Mouse (Mus musculus) limb, embryonic 15.5 days (tissue): ENCODE data around the gene Olfr279. TPM values are rescaled to one million over a fixed set of nuclear protein-coding genes. Genes with fewer than 3 reads are reported as not detected.

Experiments used
- ATAC-seq: fragments of 200-750 bp; cut with Nextera tagmentation; 2 replicates; pipeline ENCODE4 v1.8.0; 2017; ENCODE audit warnings: low read depth, moderate TSS enrichment; ENCODE audit not compliant: insufficient number of reproducible peaks, low FRiP score, low TSS enrichment
- H3K27ac ChIP-seq: fragments of 300-500 bp; sonication (generic); 2 replicates; pipeline ENCODE4 v1.5.1; 2015; ENCODE audit warnings: moderate library complexity, mild to moderate bottlenecking, inconsistent platforms
- H3K27me3 ChIP-seq: fragments of 300-500 bp; sonication (generic); 2 replicates; pipeline ENCODE4 v1.6.1; 2015; ENCODE audit warnings: inconsistent platforms
- H3K36me3 ChIP-seq: fragments of 300-500 bp; sonication (generic); 2 replicates; pipeline ENCODE4 v1.6.1; 2015; ENCODE audit warnings: inconsistent platforms
- H3K4me1 ChIP-seq: fragments of 300-500 bp; sonication (generic); 2 replicates; pipeline ENCODE4 v1.6.1; 2015; ENCODE audit warnings: inconsistent platforms
- H3K4me2 ChIP-seq: fragments of 300-500 bp; sonication (generic); 2 replicates; pipeline ENCODE4 v1.6.1; 2015; ENCODE audit warnings: mild to moderate bottlenecking, inconsistent platforms
- H3K4me3 ChIP-seq: fragments of 300-500 bp; sonication (generic); 2 replicates; pipeline ENCODE4 v1.5.1; 2015; ENCODE audit warnings: mild to moderate bottlenecking, inconsistent platforms
- H3K9ac ChIP-seq: fragments of 300-500 bp; sonication (generic); 2 replicates; pipeline ENCODE4 v1.6.1; 2015; ENCODE audit warnings: inconsistent platforms
- H3K9me3 ChIP-seq: fragments of 300-500 bp; sonication (generic); 2 replicates; pipeline ENCODE4 v1.6.1; 2016; ENCODE audit warnings: inconsistent platforms
- WGBS: fragments of 180-500 bp; shearing (Covaris S2); methylation state at CpG from one replicate; pipeline ENCODE4 v1.1.7; 2015; 5-methylcytosine and 5-hydroxymethylcytosine counted together
- polyA plus RNA-seq: library from polyadenylated mRNA; unstranded; fragments of >200 nt; fragmentation: Nextera tagmentation; extraction: Ambion mirVana; gene quantifications from 2 replicates; pipeline ENCODE4 v1.2.1, GENCODE M21; 2015

Gene Olfr279
- polyA plus RNA-seq, 1 experiment from 2014 or later: not detected

GRCm38 (mm10) chr15:98486433-98487021 lies 5.7 kb upstream of the Olfr279 start:
- Histone ChIP-seq H3K36me3 (no peaks in the 10 kb centered on the region), H3K9me3 (no peaks in the 10 kb centered on the region), H3K27me3 (no peaks in the 10 kb centered on the region), H3K9ac (no peak overlapping the region), H3K4me2 (no peak overlapping the region), H3K4me1 (no peaks in the 10 kb centered on the region), H3K27ac (no peak overlapping the region), H3K4me3 (no peak overlapping the region)
- 94% methylated on average over 8 of the region's 8 CpGs for WGBS
- no peak for ATAC-seq

- Histone ChIP-seq H3K9me3 (no peaks in the 10 kb centered on the region), H3K27ac (no peak overlapping the region), H3K36me3 (no peaks in the 10 kb centered on the region), H3K4me3 (no peak overlapping the region), H3K27me3 (no peaks in the 10 kb centered on the region), H3K9ac (no peak overlapping the region), H3K4me2 (no peak overlapping the region), H3K4me1 (no peaks in the 10 kb centered on the region)
- WGBS: 76% methylated on average over 2 of the region's 2 CpGs
- ATAC-seq: no peak
Measured at GRCm38 (mm10) chr15:98491332-98491731, 870 bp upstream of the Olfr279 start.

- WGBS: 87% methylated on average over 17 of the region's 17 CpGs
- Histone ChIP-seq H3K27me3 (no peaks in the 10 kb centered on the region), H3K9ac (no peak overlapping the region)
Measured at GRCm38 (mm10) chr15:98497631-98498030, 5.4 kb downstream of the Olfr279 start.

GRCm38 (mm10) chr15:98503317-98503716 lies 11.1 kb downstream of the Olfr279 start:
- no peaks in the 10 kb centered on the region for H3K4me1 ChIP-seq
- 80% methylated on average over 3 of the region's 3 CpGs for WGBS
- H3K9me3 ChIP-seq: no peaks in the 10 kb centered on the region
- no peak overlapping the region for H3K4me3 ChIP-seq
- H3K9ac ChIP-seq: no peak overlapping the region
- H3K27ac ChIP-seq: no peak overlapping the region
- H3K4me2 ChIP-seq: no peak overlapping the region
- no peaks in the 10 kb centered on the region for H3K36me3 ChIP-seq
- ATAC-seq: no peak
- H3K27me3 ChIP-seq: no peaks in the 10 kb centered on the region

More at GRCm38 (mm10) chr15:98497631-98498030, 5.4 kb downstream of the Olfr279 start:
- Histone ChIP-seq H3K9me3 (no peaks in the 10 kb centered on the region), H3K4me1 (no peaks in the 10 kb centered on the region), H3K4me2 (no peak overlapping the region), H3K27ac (no peak overlapping the region), H3K36me3 (no peaks in the 10 kb centered on the region), H3K4me3 (no peak overlapping the region)
- no peak for ATAC-seq

GRCm38 (mm10) chr15:98504514-98504913 lies 12.3 kb downstream of the Olfr279 start:
- Histone ChIP-seq H3K27ac (no peak overlapping the region), H3K27me3 (no peaks in the 10 kb centered on the region), H3K4me2 (no peak overlapping the region), H3K9me3 (no peaks in the 10 kb centered on the region; the same call in 1 of the 2 replicates), H3K4me3 (no peak overlapping the region), H3K36me3 (no peaks in the 10 kb centered on the region), H3K4me1 (no peaks in the 10 kb centered on the region), H3K9ac (no peak overlapping the region)
- WGBS: 15% methylated on average over 18 of the region's 18 CpGs
- ATAC-seq: no peak

- peaks cover 9% of the 10 kb centered on the region for H3K4me1 ChIP-seq
- no peak for ATAC-seq
- WGBS: 79% methylated on average over 9 of the region's 9 CpGs
Measured at GRCm38 (mm10) chr15:98506253-98506957, 14.2 kb downstream of the Olfr279 start.

GRCm38 (mm10) chr15:98507321-98507720 lies 15.1 kb downstream of the Olfr279 start:
- no peak overlapping the region for H3K4me2 ChIP-seq
- peaks cover 9% of the 10 kb centered on the region for H3K4me1 ChIP-seq
- H3K4me3 ChIP-seq: no peak overlapping the region
- H3K9ac ChIP-seq: no peak overlapping the region
- ATAC-seq: no peak
- H3K9me3 ChIP-seq: no peaks in the 10 kb centered on the region; the same call in 1 of the 2 replicates
- H3K36me3 ChIP-seq: no peaks in the 10 kb centered on the region
- H3K27me3 ChIP-seq: no peaks in the 10 kb centered on the region
- 78% methylated on average over 6 of the region's 6 CpGs for WGBS
- H3K27ac ChIP-seq: no peak overlapping the region

More at GRCm38 (mm10) chr15:98506253-98506957, 14.2 kb downstream of the Olfr279 start:
- Histone ChIP-seq H3K4me2 (no peak overlapping the region), H3K4me3 (no peak overlapping the region), H3K36me3 (no peaks in the 10 kb centered on the region), H3K9me3 (no peaks in the 10 kb centered on the region; the same call in 1 of the 2 replicates), H3K27ac (no peak overlapping the region), H3K27me3 (no peaks in the 10 kb centered on the region), H3K9ac (no peak overlapping the region)

- H3K27me3 ChIP-seq: no peaks in the 10 kb centered on the region
- H3K27ac ChIP-seq: no peak overlapping the region
- H3K4me3 ChIP-seq: no peak overlapping the region
- H3K36me3 ChIP-seq: no peaks in the 10 kb centered on the region
- no peak overlapping the region for H3K9ac ChIP-seq
- H3K4me2 ChIP-seq: no peak overlapping the region
- H3K9me3 ChIP-seq: no peaks in the 10 kb centered on the region; the same call in 1 of the 2 replicates
- peaks cover 14% of the 10 kb centered on the region for H3K4me1 ChIP-seq
- 57% methylated on average over 2 of the region's 2 CpGs for WGBS
- no peak for ATAC-seq
Measured at GRCm38 (mm10) chr15:98509387-98509786, 17.2 kb downstream of the Olfr279 start.

- Histone ChIP-seq H3K4me1 (peaks cover 14% of the 10 kb centered on the region), H3K4me3 (peak overlapping the region; percentile 21), H3K27me3 (no peaks in the 10 kb centered on the region), H3K9me3 (no peaks in the 10 kb centered on the region; the same call in 1 of the 2 replicates), H3K9ac (no peak overlapping the region), H3K36me3 (no peaks in the 10 kb centered on the region), H3K27ac (no peak overlapping the region), H3K4me2 (peak overlapping the region; percentile 49)
- no peak for ATAC-seq
- WGBS: 24% methylated on average over 25 of the region's 25 CpGs
Measured at GRCm38 (mm10) chr15:98510438-98511385, 18.5 kb downstream of the Olfr279 start.

GRCm38 (mm10) chr15:98511386-98511928 lies 19.3 kb downstream of the Olfr279 start:
- H3K4me2 ChIP-seq: no peak overlapping the region
- no peaks in the 10 kb centered on the region for H3K36me3 ChIP-seq
- H3K27ac ChIP-seq: no peak overlapping the region
- H3K4me3 ChIP-seq: no peak overlapping the region
- no peak overlapping the region for H3K9ac ChIP-seq
- peaks cover 14% of the 10 kb centered on the region for H3K4me1 ChIP-seq
- no peak for ATAC-seq
- H3K27me3 ChIP-seq: no peaks in the 10 kb centered on the region
- H3K9me3 ChIP-seq: no peaks in the 10 kb centered on the region; the same call in 1 of the 2 replicates
- 77% methylated on average over 13 of the region's 13 CpGs for WGBS

- WGBS: 63% methylated on average over 8 of the region's 8 CpGs
- Histone ChIP-seq H3K9me3 (no peaks in the 10 kb centered on the region; the same call in 1 of the 2 replicates), H3K27ac (no peak overlapping the region), H3K4me3 (no peak overlapping the region), H3K9ac (no peak overlapping the region), H3K4me1 (peaks cover 14% of the 10 kb centered on the region), H3K27me3 (no peaks in the 10 kb centered on the region), H3K36me3 (0 out of 2 replicates have a peak, but pooled peaks cover under 1% of the 10 kb centered on the region), H3K4me2 (no peak overlapping the region)
- no peak for ATAC-seq
Measured at GRCm38 (mm10) chr15:98512232-98512631, 20.0 kb downstream of the Olfr279 start.
